10 mouse cellular contexts compared by ENCODE assay signal in the genomic region with DNA sequence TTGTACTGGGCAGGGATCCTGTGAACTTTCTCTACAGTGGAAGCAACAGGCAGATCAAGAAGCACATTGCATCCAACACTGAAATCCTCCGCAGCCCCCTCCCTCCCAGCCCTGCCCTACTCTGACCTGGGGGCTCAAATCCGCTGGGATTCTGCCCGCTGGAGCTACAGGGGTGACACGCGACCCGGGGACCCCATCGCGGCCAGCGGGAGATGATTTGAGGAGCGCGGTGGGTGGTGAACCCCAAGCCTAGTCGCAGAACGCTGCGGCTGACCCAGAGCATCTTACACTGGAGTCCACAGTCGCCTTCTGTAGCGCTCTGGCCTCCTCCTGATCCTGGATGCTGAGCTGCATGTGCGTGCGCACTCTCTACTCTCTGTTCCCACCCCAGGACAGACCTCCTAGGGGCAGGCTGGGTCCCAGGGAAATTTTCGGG. TPM values are rescaled to one million over a fixed set of nuclear protein-coding genes. Genes with fewer than 3 reads are reported as not detected.
DNase-seq lines count a peak whose midpoint lies in the region; ATAC-seq lines count a peak whose summit lies in the region.
"Had no signal": no experiment of that assay in that cellular context is flagged by ENCODE, and none has a peak within 500 bp of the region (broad histone marks: within the 10 kb centered on the region; RNA-seq: fewer than 3 reads in every experiment).

A gene (minus strand): TSS at position 379 of the 436 bp plus-strand sequence.

- no peak for ATAC-seq in heart, embryonic 11.5 days (replicated peaks; ENCODE audit: insufficient number of reproducible peaks, low FRiP score, low TSS enrichment)
- peak; percentile 85 for ATAC-seq in intestine, embryonic 15.5 days
- peak; percentile 39; the same call in 1 of the 2 replicates for ATAC-seq in midbrain, embryonic 16.5 days

- H3K4me3 ChIP-seq in heart, embryonic 11.5 days (ENCODE audit: low read depth, low read length), result peak within 1 kb of the TSS; percentile 36
- peak within 1 kb of the TSS; percentile 56 for H3K4me3 ChIP-seq in embryonic facial prominence, embryonic 10.5 days
- H3K4me3 ChIP-seq in intestine, embryonic 15.5 days (replicated peaks), result peak within 1 kb of the TSS; percentile 32
- peak within 1 kb of the TSS; percentile 31 for H3K4me3 ChIP-seq in midbrain, embryonic 16.5 days (ENCODE audit: low read depth, low read length)

- no peaks in the 10 kb centered on the region for H3K9me3 ChIP-seq in heart, embryonic 11.5 days (replicated peaks; ENCODE audit: control insufficient read depth, low read length)
- no peaks in the 10 kb centered on the region for H3K9me3 ChIP-seq in embryonic facial prominence, embryonic 10.5 days
- no peaks in the 10 kb centered on the region for H3K9me3 ChIP-seq in intestine, embryonic 15.5 days
- no peaks in the 10 kb centered on the region for H3K9me3 ChIP-seq in midbrain, embryonic 16.5 days (replicated peaks; ENCODE audit: control insufficient read depth, low read length, poor library complexity, severe bottlenecking)

- H3K9ac ChIP-seq in heart, embryonic 11.5 days (ENCODE audit: low read depth, low read length), result peak within 1 kb of the TSS; percentile 28; the same call in 1 of the 2 replicates
- H3K9ac ChIP-seq in intestine, embryonic 15.5 days, result peak within 1 kb of the TSS; percentile 23; the same call in 1 of the 2 replicates
- H3K9ac ChIP-seq in midbrain, embryonic 16.5 days (ENCODE audit: low read depth, low read length), result no peak within 1 kb of the TSS

- no peaks in the 10 kb centered on the region for H3K36me3 ChIP-seq in heart, embryonic 11.5 days (ENCODE audit: control insufficient read depth, insufficient read depth, low read length)
- no peaks in the 10 kb centered on the region for H3K36me3 ChIP-seq in embryonic facial prominence, embryonic 10.5 days (replicated peaks)
- H3K36me3 ChIP-seq in intestine, embryonic 15.5 days, result no peaks in the 10 kb centered on the region
- H3K36me3 ChIP-seq in midbrain, embryonic 16.5 days (ENCODE audit: control insufficient read depth, insufficient read depth, low read length), result no peaks in the 10 kb centered on the region

- DNase-seq in heart, postnatal 25 days (ENCODE audit: low spot score), result no peak
- DNase-seq in embryonic facial prominence, embryonic 10.5 days (ENCODE audit: low spot score), result peak; percentile 52
- no peak for DNase-seq in left cerebral cortex, postnatal 25 days (ENCODE audit: low spot score in 2 of 2)
- no peak for DNase-seq in right cerebral cortex, postnatal 36 days (ENCODE audit: low spot score in 2 of 2)
- DNase-seq in left cerebral cortex, postnatal 36 days (ENCODE audit: low spot score in 2 of 2), result no peak
- DNase-seq: kidney, adult 2 months; spleen, adult 18-20 months had no signal

- WGBS in heart, embryonic 11.5 days (ENCODE audit: insufficient replicate concordance), result 8% methylated on average over 19 of the region's 19 CpGs
- WGBS in embryonic facial prominence, embryonic 10.5 days, result 2% methylated on average over 19 of the region's 19 CpGs
- 3% methylated on average over 19 of the region's 19 CpGs for WGBS in intestine, embryonic 15.5 days
- WGBS in midbrain, embryonic 16.5 days, result under 1% methylated on average over 19 of the region's 19 CpGs

- intact Hi-C loops in heart, postnatal 25 days (cut with DNase I), result loop anchor here (10.0 kb wide), 1 partner anchor 65 kb away; no protein-coding TSS in a partner anchor
- intact Hi-C loops in left cerebral cortex, postnatal 25 days (cut with DNase I), result no loop called here
- intact Hi-C loops in left cerebral cortex, postnatal 36 days (cut with DNase I), result no loop called here

- H3K4me2 ChIP-seq in heart, embryonic 11.5 days, result peak within 1 kb of the TSS; percentile 77
- H3K4me2 ChIP-seq in intestine, embryonic 15.5 days (replicated peaks), result peak within 1 kb of the TSS; percentile 74
- peak within 1 kb of the TSS; percentile 67 for H3K4me2 ChIP-seq in midbrain, embryonic 16.5 days (ENCODE audit: low read length)

- H3K4me1 ChIP-seq in heart, embryonic 11.5 days (ENCODE audit: control insufficient read depth, insufficient read depth, low read length), result no peaks in the 10 kb centered on the region
- peaks cover 9% of the 10 kb centered on the region for H3K4me1 ChIP-seq in embryonic facial prominence, embryonic 10.5 days
- H3K4me1 ChIP-seq in intestine, embryonic 15.5 days (replicated peaks), result 0 out of 2 replicates have a peak, but pooled peaks cover 6% of the 10 kb centered on the region
- peaks cover 5% of the 10 kb centered on the region; the same call in 1 of the 2 replicates for H3K4me1 ChIP-seq in midbrain, embryonic 16.5 days (ENCODE audit: control insufficient read depth, insufficient read depth, low read length)

- no peak within 1 kb of the TSS for H3K27ac ChIP-seq in heart, embryonic 11.5 days (ENCODE audit: low read depth, low read length)
- no peak within 1 kb of the TSS; the same call in 1 of the 2 replicates for H3K27ac ChIP-seq in embryonic facial prominence, embryonic 10.5 days (replicated peaks)
- H3K27ac ChIP-seq in intestine, embryonic 15.5 days, result 0 out of 2 replicates have a peak within 1 kb of the TSS, but pooled peaks have one; percentile 22
- H3K27ac ChIP-seq in midbrain, embryonic 16.5 days (ENCODE audit: low read length), result no peak within 1 kb of the TSS

- peaks cover 3% of the 10 kb centered on the region; the same call in 1 of the 2 replicates for H3K27me3 ChIP-seq in heart, embryonic 11.5 days (ENCODE audit: control insufficient read depth, insufficient read depth, low read length)
- H3K27me3 ChIP-seq in embryonic facial prominence, embryonic 10.5 days (replicated peaks; ENCODE audit: low read depth, poor library complexity, severe bottlenecking), result peaks cover 28% of the 10 kb centered on the region
- H3K27me3 ChIP-seq in intestine, embryonic 15.5 days (replicated peaks), result no peaks in the 10 kb centered on the region
- H3K27me3 ChIP-seq in midbrain, embryonic 16.5 days (ENCODE audit: control insufficient read depth, insufficient read depth, low read depth, low read length), result peaks cover 2% of the 10 kb centered on the region; the same call in 1 of the 2 replicates

RNA-seq across cellular contexts. Expression of the gene that starts here (rescaled TPM):
- 0.79 TPM in 1 of 2 replicates, not detected in the other for polyA plus RNA-seq in heart, embryonic 11.5 days (2014; fragmentation: Nextera tagmentation; extraction: Ambion mirVana)
- not detected for total RNA-seq in heart, postnatal 25 days (2021)
- polyA plus RNA-seq in embryonic facial prominence, embryonic 10.5 days (2016; fragmentation: Nextera tagmentation; extraction: Ambion mirVana), result 2.2 and 2.3 TPM in 2 replicates
- polyA plus RNA-seq in intestine, embryonic 15.5 days (2015; fragmentation: Nextera tagmentation; extraction: Ambion mirVana), result 12.4 and 14.5 TPM in 2 replicates
- 1.0 and 2.7 TPM in 2 replicates for polyA plus RNA-seq in midbrain, embryonic 16.5 days (2015; fragmentation: Nextera tagmentation; extraction: Ambion mirVana)
- not detected for total RNA-seq in left cerebral cortex, postnatal 25 days (2021)
- total RNA-seq in left cerebral cortex, postnatal 36 days (2021), result not detected
- polyA plus RNA-seq: kidney, adult 2 months had no signal
